Mouse (Mus musculus): ENCODE data around the gene Tlx3. TPM values are rescaled to one million over a fixed set of nuclear protein-coding genes. Genes with fewer than 3 reads are reported as not detected.

The Tlx3 gene
- polyA plus RNA-seq, 1 experiment from 2014 or later: not detected

GRCm38 (mm10) chr11:33162211-33162997, 41.0 kb downstream of the Tlx3 start:
- no peaks in the 10 kb centered on the region; the same call in 1 of the 2 replicates for H3K4me1 ChIP-seq (replicated peaks; ENCODE audit: control insufficient read depth, insufficient read depth, low read length)
- 3% methylated on average over 53 of the region's 53 CpGs for WGBS

GRCm38 (mm10) chr11:33159741-33160140, 43.6 kb downstream of the Tlx3 start:
- Histone ChIP-seq H3K4me1 (replicated peaks; ENCODE audit: control insufficient read depth, insufficient read depth, low read length) (no peaks in the 10 kb centered on the region; the same call in 1 of the 2 replicates), H3K36me3 (ENCODE audit: control insufficient read depth, insufficient read depth, low read length) (peaks cover 10% of the 10 kb centered on the region)
- WGBS: 88% methylated on average over 3 of the region's 3 CpGs

More at GRCm38 (mm10) chr11:33162211-33162997, 41.0 kb downstream of the Tlx3 start:
- peak overlapping the region; percentile 78 for H3K27ac ChIP-seq (ENCODE audit: low read depth, low read length)
- no peaks in the 10 kb centered on the region for H3K27me3 ChIP-seq (ENCODE audit: control insufficient read depth, insufficient read depth, low read length)
- peaks cover 5% of the 10 kb centered on the region for H3K36me3 ChIP-seq (ENCODE audit: control insufficient read depth, insufficient read depth, low read length)
- H3K9me3 ChIP-seq (ENCODE audit: control insufficient read depth, low read length): no peaks in the 10 kb centered on the region
- H3K9ac ChIP-seq (ENCODE audit: low read length): peak overlapping the region; percentile 97
- H3K4me3 ChIP-seq (ENCODE audit: low read depth, low read length): peak overlapping the region; percentile 98
- H3K4me2 ChIP-seq (ENCODE audit: low read depth, low read length, severe bottlenecking): peak overlapping the region; percentile 76
- DNase-seq (ENCODE audit: low spot score): peak; percentile 88
- ATAC-seq (replicated peaks; ENCODE audit: low FRiP score): peak; percentile 68

GRCm38 (mm10) chr11:33157453-33158196, 45.8 kb downstream of the Tlx3 start:
- H3K4me2 ChIP-seq (ENCODE audit: low read depth, low read length, severe bottlenecking): no peak overlapping the region
- WGBS: 90% methylated on average over 2 of the region's 2 CpGs
- no peak for ATAC-seq (replicated peaks; ENCODE audit: low FRiP score)
- H3K9me3 ChIP-seq (ENCODE audit: control insufficient read depth, low read length): no peaks in the 10 kb centered on the region
- no peak overlapping the region for H3K9ac ChIP-seq (ENCODE audit: low read length)
- H3K27ac ChIP-seq (ENCODE audit: low read depth, low read length): no peak overlapping the region
- no peak overlapping the region for H3K4me3 ChIP-seq (ENCODE audit: low read depth, low read length)
- no peaks in the 10 kb centered on the region for H3K27me3 ChIP-seq (ENCODE audit: control insufficient read depth, insufficient read depth, low read length)
- no peak for DNase-seq (ENCODE audit: low spot score)
- H3K4me1 ChIP-seq (replicated peaks; ENCODE audit: control insufficient read depth, insufficient read depth, low read length): no peaks in the 10 kb centered on the region; the same call in 1 of the 2 replicates
- peaks cover 24% of the 10 kb centered on the region for H3K36me3 ChIP-seq (ENCODE audit: control insufficient read depth, insufficient read depth, low read length)

More at GRCm38 (mm10) chr11:33159741-33160140, 43.6 kb downstream of the Tlx3 start:
- Histone ChIP-seq H3K27me3 (ENCODE audit: control insufficient read depth, insufficient read depth, low read length) (no peaks in the 10 kb centered on the region), H3K9ac (ENCODE audit: low read length) (no peak overlapping the region), H3K9me3 (ENCODE audit: control insufficient read depth, low read length) (no peaks in the 10 kb centered on the region), H3K27ac (ENCODE audit: low read depth, low read length) (no peak overlapping the region), H3K4me2 (ENCODE audit: low read depth, low read length, severe bottlenecking) (no peak overlapping the region), H3K4me3 (ENCODE audit: low read depth, low read length) (no peak overlapping the region)
- DNase-seq (ENCODE audit: low spot score) (no peak), ATAC-seq (replicated peaks; ENCODE audit: low FRiP score) (no peak)

GRCm38 (mm10) chr11:33156436-33157015, 46.9 kb downstream of the Tlx3 start:
- no peaks in the 10 kb centered on the region for H3K9me3 ChIP-seq (ENCODE audit: control insufficient read depth, low read length)
- WGBS: 91% methylated on average over 4 of the region's 4 CpGs
- no peak overlapping the region for H3K9ac ChIP-seq (ENCODE audit: low read length)
- H3K27ac ChIP-seq (ENCODE audit: low read depth, low read length): no peak overlapping the region
- DNase-seq (ENCODE audit: low spot score) (no peak), ATAC-seq (replicated peaks; ENCODE audit: low FRiP score) (no peak)
- H3K36me3 ChIP-seq (ENCODE audit: control insufficient read depth, insufficient read depth, low read length): peaks cover 24% of the 10 kb centered on the region
- H3K27me3 ChIP-seq (ENCODE audit: control insufficient read depth, insufficient read depth, low read length): no peaks in the 10 kb centered on the region
- no peak overlapping the region for H3K4me2 ChIP-seq (ENCODE audit: low read depth, low read length, severe bottlenecking)
- H3K4me3 ChIP-seq (ENCODE audit: low read depth, low read length): no peak overlapping the region
- no peaks in the 10 kb centered on the region; the same call in 1 of the 2 replicates for H3K4me1 ChIP-seq (replicated peaks; ENCODE audit: control insufficient read depth, insufficient read depth, low read length)

- peaks cover 20% of the 10 kb centered on the region for H3K36me3 ChIP-seq (ENCODE audit: control insufficient read depth, insufficient read depth, low read length)
These were observed 48.9 kb downstream of the Tlx3 start for GRCm38 (mm10) chr11:33154459-33154858.

GRCm38 (mm10) chr11:33152997-33153396, 50.4 kb downstream of the Tlx3 start:
- no peak for DNase-seq (ENCODE audit: low spot score)
- peaks cover 19% of the 10 kb centered on the region; the same call in 1 of the 2 replicates for H3K36me3 ChIP-seq (ENCODE audit: control insufficient read depth, insufficient read depth, low read length)
- H3K27me3 ChIP-seq (ENCODE audit: control insufficient read depth, insufficient read depth, low read length): no peaks in the 10 kb centered on the region
- no peak overlapping the region for H3K4me2 ChIP-seq (ENCODE audit: low read depth, low read length, severe bottlenecking)
- no peak overlapping the region for H3K9ac ChIP-seq (ENCODE audit: low read length)
- no peak for ATAC-seq (replicated peaks; ENCODE audit: low FRiP score)
- H3K4me1 ChIP-seq (replicated peaks; ENCODE audit: control insufficient read depth, insufficient read depth, low read length): no peaks in the 10 kb centered on the region; the same call in 1 of the 2 replicates
- H3K27ac ChIP-seq (ENCODE audit: low read depth, low read length): no peak overlapping the region
- no peaks in the 10 kb centered on the region for H3K9me3 ChIP-seq (ENCODE audit: control insufficient read depth, low read length)
- no peak overlapping the region for H3K4me3 ChIP-seq (ENCODE audit: low read depth, low read length)
- WGBS: 94% methylated on average over 1 of the region's 1 CpGs

More at GRCm38 (mm10) chr11:33154459-33154858, 48.9 kb downstream of the Tlx3 start:
- Histone ChIP-seq H3K9me3 (ENCODE audit: control insufficient read depth, low read length) (no peaks in the 10 kb centered on the region), H3K4me1 (replicated peaks; ENCODE audit: control insufficient read depth, insufficient read depth, low read length) (no peaks in the 10 kb centered on the region), H3K27me3 (ENCODE audit: control insufficient read depth, insufficient read depth, low read length) (no peaks in the 10 kb centered on the region), H3K9ac (ENCODE audit: low read length) (no peak overlapping the region), H3K27ac (ENCODE audit: low read depth, low read length) (no peak overlapping the region), H3K4me2 (ENCODE audit: low read depth, low read length, severe bottlenecking) (no peak overlapping the region), H3K4me3 (ENCODE audit: low read depth, low read length) (no peak overlapping the region)
- WGBS: 91% methylated on average over 3 of the region's 3 CpGs
- no peak for ATAC-seq (replicated peaks; ENCODE audit: low FRiP score)
- DNase-seq (ENCODE audit: low spot score): no peak

- ATAC-seq (replicated peaks; ENCODE audit: low FRiP score) (no peak), DNase-seq (ENCODE audit: low spot score) (no peak)
- Histone ChIP-seq H3K4me1 (replicated peaks; ENCODE audit: control insufficient read depth, insufficient read depth, low read length) (peaks cover 9% of the 10 kb centered on the region; the same call in 1 of the 2 replicates), H3K4me3 (ENCODE audit: low read depth, low read length) (no peak overlapping the region), H3K4me2 (ENCODE audit: low read depth, low read length, severe bottlenecking) (no peak overlapping the region), H3K27me3 (ENCODE audit: control insufficient read depth, insufficient read depth, low read length) (peaks cover 7% of the 10 kb centered on the region), H3K9me3 (ENCODE audit: control insufficient read depth, low read length) (no peaks in the 10 kb centered on the region), H3K36me3 (ENCODE audit: control insufficient read depth, insufficient read depth, low read length) (peaks cover 19% of the 10 kb centered on the region; the same call in 1 of the 2 replicates), H3K27ac (ENCODE audit: low read depth, low read length) (no peak overlapping the region), H3K9ac (ENCODE audit: low read length) (no peak overlapping the region)
- 86% methylated on average over 4 of the region's 4 CpGs for WGBS
These were observed 51.6 kb downstream of the Tlx3 start for GRCm38 (mm10) chr11:33151780-33152145.

- Histone ChIP-seq H3K27ac (ENCODE audit: low read depth, low read length) (no peak overlapping the region), H3K9ac (ENCODE audit: low read length) (no peak overlapping the region), H3K36me3 (ENCODE audit: control insufficient read depth, insufficient read depth, low read length) (peaks cover 18% of the 10 kb centered on the region; the same call in 1 of the 2 replicates), H3K4me1 (replicated peaks; ENCODE audit: control insufficient read depth, insufficient read depth, low read length) (peaks cover 11% of the 10 kb centered on the region; the same call in 1 of the 2 replicates), H3K27me3 (ENCODE audit: control insufficient read depth, insufficient read depth, low read length) (peaks cover 10% of the 10 kb centered on the region), H3K4me3 (ENCODE audit: low read depth, low read length) (no peak overlapping the region), H3K9me3 (ENCODE audit: control insufficient read depth, low read length) (no peaks in the 10 kb centered on the region), H3K4me2 (ENCODE audit: low read depth, low read length, severe bottlenecking) (no peak overlapping the region)
- no peak for ATAC-seq (replicated peaks; ENCODE audit: low FRiP score)
- DNase-seq (ENCODE audit: low spot score): no peak
- WGBS: 76% methylated on average over 3 of the region's 3 CpGs
These were observed 52.1 kb downstream of the Tlx3 start for GRCm38 (mm10) chr11:33151128-33151779.
